Mouse (Mus musculus): ENCODE measurements around the gene Nrxn2.

Gene Nrxn2

DNA sequence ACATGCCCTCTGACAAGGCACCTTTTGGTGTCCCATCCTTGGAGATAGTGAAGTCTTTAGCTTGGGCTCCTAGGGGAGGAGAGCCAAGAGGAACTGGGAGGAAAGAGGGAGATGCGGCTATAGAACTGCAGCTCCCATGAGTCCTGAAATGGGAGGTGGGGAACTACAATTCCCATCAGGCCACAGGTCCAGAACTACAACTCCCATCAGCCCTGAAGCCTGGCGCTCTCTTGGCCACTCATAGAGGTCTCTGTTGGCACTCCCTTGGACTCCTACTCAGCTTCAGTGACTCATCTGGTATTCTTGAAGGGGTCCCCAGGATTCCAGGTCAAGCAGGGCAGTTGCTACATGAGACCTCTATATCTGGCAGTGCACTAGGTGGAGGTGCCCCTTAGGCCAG is 101.0 kb downstream of the Nrxn2 start:
- no peak for DNase-seq (ENCODE audit: low spot score)

DNA sequence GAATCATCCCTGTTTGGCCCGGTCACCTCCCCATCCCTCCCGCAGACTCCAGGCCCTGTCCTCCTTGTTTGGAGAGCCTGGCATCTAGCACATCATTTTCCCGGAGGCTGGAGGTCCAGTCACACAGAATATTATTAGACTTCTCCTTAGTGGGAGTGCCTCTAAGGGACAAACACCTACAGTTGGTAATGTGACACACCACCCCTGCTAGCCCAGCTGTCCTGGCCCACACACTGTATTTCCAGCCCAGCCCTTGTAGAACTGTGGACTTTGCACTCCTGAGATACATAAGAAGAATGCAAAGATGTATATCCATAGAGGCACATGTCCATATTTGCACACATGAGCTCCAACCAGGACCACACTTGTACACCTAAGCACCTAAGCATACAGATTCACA is 103.1 kb downstream of the Nrxn2 start:
- no peak for DNase-seq (ENCODE audit: low spot score)

DNA sequence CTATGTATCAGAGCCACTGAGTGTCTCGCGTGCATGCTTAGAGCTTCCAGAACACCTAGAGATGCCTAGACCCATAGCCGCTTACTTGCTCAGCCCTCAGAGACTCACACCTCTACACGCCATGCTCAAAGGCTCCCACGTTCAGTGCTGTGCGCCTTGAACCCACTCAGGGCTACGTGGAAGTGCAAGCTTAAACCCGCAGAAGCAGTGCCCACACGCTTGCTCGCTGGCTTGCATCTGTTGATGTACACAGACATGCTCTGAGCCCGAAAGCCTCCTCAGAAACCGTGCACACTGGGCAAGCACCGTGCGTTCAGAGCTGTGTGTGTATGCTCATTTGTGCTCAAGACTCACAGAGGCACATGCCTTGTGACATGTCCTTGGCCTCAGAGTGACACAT is 103.8 kb downstream of the Nrxn2 start:
- DNase-seq (ENCODE audit: low spot score), result no peak

DNA sequence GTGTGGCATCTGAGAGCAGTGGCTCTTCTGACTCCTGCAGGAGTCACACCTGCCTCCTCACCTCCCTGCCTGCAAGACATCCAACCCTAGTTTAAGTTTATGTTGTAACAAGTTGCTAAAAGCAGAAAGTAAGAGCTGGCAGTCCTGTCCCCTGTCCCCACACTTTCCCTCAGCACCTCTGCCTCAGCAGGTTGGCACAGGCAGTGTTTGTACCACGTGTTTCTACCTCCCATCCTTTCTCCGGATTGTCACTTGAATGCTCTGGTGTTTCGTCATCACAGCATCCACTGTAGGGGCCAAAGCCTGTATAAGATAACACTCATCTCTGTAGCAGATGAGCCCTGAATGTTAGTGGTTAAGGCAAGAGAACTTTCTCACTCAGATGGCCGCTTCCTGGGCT is 106.5 kb downstream of the Nrxn2 start:
- DNase-seq (ENCODE audit: low spot score), result no peak

DNA sequence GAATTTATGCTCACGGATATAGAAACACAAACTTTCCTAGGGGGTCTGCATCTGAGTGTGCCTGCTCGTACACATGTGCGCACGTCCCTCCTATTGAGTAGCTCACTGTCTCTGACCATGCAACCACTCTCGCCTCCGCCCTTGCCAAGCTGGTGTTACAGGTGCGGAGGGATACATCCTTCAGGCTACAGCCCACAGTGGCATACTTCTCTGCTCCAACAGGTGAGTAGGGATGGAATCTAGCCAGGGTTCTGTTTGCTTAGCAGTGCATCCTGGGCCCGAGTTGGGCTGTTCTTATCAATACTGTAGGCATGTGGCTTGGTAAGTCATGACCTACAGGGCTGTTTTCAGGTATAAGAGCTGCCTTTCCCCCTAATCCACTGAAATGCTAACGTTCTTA is 107.5 kb downstream of the Nrxn2 start:
- DNase-seq (ENCODE audit: low spot score), result no peak

DNA sequence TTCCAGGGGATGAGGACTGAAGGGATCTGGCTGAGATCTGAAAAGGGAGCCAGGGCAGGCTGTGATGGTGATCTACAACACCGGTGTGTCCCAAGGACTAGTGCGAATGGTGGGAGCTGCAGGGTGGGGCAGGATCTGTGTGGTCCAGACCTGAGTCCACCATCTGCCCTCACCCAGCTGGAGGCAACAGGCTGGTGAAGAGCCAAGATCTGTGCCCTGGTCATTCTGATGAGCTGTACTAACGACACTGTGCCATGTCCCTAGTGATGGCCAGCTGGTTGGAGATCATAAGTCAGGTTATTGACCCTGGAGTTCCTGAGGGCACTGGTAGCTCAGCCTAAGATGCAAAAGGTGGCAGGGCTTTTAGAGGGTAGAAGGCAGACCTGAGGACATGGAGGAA is 108.9 kb downstream of the Nrxn2 start:
- DNase-seq (ENCODE audit: low spot score), result no peak

DNA sequence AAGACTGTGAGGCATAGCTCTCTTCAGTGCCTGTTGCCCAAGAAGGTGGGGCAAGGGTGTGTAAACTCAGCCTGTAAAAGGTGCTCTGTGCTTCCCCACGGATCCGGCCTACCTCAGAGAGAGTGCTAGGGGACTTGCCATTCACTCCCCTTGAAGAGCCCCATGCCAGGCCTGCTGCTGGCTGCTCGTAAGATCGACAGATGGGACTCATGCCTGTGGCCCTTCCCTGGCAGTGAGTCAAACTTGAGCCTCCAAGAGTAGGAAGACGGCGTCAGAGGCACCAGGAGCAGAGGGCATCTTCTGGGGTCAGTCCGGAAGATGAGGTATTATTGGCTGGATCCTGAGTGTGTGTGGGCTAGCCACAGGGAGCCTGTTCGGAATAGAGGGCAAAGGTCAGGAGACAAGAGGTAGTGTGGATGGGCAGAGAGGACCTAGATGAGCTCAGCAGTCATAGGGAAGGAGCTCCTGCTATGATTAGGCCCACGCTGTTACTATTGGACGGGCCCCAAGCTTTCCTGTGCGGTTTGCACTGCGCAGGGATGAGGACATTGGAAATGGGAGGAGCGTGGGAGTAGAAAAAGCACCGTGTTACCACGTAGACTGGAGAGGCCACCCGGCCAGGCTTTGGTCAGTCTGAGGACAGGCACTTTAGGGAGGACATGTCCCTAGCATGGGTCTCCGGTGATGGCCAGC is 109.5 kb downstream of the Nrxn2 start:
- no peak for DNase-seq (ENCODE audit: low spot score)

DNA sequence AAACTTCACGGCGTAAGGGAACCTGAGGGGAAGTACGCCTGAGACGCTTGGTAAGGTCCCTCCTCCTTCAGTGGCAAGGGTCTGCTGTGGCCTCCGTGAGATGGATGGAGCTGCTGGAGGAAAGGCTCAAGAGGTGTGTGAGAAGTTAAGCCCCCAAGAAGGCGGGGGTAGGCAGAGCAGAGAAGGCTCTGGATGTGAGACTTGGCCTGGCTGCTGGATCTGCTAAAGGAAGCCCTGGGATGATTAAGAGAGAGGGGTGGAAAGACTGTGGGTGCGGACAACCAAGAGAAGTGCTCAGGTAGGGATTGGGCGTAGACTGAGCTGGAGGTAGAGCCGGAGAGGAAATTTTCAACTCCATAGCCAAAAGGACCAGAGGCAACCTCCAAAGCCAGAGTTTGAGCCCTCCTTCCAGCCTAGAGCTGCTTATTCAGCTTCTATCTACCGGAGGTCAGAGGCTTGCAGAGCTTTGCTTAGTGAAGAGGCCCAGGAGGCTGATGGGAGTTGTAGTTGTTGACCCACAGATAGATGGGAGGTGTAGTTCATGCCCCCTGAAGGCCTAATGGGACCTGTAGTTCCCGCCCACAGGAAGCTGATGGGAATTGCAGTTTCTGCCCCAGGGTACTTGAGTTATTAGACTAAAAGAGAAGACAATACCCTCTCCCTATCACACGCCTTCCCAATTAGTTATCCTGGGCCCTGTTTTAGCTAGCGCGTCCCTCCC is 110.9 kb downstream of the Nrxn2 start:
- no peak for DNase-seq (ENCODE audit: low spot score)

DNA sequence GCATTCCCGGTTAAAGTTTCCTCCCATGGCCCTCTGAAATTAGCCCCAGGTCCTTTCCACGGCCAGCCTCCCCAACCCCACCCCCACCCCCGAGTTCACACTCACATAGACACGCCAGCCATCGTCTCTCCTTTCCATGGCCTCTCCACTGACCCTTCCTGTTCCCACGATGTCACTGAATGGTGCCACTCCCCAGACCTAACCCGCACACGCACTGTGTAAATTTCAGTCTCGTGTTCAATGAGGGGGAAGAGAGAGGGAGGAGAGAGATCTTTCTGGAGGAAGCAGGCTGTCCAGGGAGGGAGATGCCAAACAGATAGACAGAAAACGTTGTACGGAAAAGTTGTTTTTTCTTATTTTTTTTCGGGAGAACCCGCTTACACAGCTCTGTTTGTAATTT is 111.8 kb downstream of the Nrxn2 start:
- no peak for DNase-seq (ENCODE audit: low spot score)

DNA sequence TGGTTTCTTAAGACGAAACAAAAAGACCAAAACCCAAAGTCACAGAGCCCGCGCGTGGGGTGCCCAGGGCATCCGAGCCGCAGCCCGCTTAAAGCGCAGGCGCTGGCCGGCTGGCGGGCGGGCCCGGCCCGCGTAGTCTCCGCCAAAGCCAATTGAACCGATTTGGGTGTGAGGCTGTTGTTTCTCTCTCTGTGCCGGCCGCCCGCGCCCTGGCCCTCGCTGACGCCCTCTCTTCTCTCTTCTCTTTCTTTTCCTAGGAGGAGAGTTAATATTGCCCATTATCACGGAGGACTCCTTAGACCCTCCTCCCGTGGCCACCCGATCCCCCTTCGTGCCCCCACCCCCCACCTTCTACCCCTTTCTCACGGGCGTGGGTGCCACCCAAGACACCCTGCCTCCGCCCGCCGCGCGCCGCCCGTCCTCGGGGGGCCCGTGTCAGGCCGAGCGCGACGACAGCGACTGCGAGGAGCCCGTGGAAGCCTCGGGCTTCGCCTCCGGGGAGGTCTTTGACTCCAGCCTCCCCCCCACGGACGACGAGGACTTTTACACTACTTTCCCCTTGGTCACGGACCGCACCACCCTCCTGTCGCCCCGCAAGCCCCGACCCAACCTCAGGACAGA is 112.6 kb downstream of the Nrxn2 start:
- DNase-seq (ENCODE audit: low spot score), result no peak

DNA sequence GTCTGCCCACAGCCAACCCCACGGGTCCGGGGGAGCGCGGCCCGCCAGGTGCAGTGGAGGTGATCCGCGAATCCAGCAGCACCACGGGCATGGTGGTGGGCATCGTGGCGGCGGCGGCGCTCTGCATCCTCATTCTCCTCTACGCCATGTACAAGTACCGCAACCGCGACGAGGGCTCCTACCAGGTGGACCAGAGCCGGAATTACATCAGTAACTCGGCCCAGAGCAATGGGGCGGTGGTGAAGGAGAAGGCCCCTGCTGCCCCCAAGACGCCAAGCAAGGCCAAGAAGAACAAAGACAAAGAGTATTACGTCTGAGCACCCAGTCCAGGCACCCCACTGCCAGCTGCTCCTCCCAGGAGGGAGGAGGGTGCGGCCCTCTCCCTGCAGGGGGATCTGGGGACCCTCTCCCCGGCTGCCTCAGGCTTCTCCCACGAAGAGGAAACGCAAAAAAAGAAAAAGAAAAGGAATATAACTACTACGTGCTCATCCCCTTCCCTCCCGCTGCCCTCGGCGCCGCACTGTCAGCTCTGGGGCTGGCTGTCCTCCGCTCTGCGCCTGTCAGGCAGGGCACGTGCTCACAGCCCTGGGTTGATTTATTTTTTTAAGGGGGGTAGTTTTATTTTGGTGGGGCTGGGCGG is 113.4 kb downstream of the Nrxn2 start:
- no peak for DNase-seq (ENCODE audit: low spot score)

DNA sequence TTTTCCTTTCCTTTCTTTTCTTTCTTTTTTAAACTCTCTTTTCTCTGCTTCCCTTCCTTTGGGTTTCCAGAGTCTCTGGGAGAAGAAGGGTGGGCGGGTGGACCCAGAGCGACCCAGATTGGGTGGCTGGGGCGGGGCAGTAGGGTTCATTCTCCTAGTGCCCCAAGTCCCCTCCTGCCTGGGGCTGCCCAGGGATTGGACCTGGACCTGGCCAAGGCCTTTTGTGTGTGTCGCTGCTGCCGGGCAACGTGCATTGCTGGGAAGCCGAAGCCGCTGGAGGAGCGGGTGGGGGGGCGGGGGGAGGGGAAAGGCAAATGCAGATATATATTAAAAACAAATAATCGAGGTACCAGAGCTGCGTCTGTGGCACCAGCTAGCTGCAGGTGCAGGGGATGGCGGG is 114.1 kb downstream of the Nrxn2 start:
- DNase-seq (ENCODE audit: low spot score), result no peak

DNA sequence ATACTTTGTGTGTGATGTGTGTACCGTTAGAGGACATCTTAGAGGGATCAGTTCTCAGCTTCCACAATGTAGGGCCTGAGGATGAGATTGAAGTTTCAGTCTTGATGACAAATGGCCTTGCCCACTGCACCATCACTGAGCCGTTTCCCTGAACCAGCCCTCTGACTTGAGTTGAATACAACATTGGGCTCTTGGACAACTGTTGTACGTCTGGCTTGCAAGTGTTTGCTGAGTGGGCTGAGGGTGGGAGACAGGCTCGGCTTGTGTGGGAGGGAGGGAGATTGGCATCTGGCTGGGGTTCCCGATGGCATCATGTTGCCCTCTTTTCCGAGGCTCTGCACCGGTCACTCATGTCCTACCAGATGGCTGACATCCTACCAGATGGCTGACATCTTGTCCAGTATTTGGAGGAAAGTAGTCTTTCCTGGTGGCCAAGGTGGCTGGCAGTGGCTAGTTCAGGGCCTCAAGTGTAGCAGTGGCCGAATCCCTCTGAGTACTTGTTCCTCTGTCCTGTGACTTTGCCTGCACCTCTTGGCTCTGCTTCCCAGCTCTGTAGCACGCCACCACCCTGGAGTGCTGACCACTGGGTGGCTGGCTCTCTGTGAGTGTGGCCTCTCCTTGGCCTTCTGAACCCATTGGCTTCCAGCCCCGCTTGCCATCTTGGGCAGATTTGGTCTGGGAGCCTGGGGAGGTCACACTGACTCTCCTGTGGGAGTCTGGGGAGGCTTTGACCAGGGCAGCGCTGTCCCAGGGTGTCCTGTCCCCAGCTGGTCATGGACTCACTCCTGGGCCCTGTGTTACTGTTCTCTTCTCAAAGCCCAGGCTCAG is 115.0 kb downstream of the Nrxn2 start:
- DNase-seq (ENCODE audit: low spot score), result no peak

DNA sequence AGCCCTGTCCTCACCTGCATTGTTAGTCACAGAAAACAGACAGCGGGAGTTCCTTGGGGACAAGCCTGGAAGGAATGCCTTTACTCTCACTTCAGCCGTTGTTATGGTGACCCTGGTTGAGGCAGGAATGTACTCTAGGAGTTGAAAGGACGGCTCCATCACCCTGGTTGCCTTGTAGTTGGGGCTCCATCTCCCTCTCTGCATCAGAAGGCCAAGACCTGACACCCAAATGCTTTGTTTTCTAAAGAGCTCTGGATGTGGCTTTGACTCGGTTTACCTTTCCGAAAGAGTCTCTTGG is 115.5 kb downstream of the Nrxn2 start:
- no peak for DNase-seq (ENCODE audit: low spot score)

DNA sequence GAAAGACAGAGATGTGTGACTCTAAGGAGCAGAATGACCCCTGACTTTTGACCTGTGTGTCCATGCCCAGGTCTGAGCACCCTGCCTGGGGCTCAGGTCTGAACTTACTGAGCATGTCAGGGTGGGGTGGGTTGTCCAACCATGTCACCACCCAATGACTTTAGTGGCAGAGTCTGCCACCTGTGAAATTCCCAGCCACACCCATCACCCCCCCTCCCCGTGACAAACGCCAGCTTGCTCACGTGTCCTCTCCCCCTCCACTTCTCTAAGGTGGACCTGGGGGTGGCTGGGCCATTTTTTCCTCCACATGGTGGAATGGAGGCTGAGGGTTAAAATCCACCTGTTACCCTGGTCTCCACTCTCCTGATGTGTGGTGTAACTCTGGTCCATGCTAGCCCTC is 117.7 kb downstream of the Nrxn2 start:
- DNase-seq (ENCODE audit: low spot score), result no peak

DNA sequence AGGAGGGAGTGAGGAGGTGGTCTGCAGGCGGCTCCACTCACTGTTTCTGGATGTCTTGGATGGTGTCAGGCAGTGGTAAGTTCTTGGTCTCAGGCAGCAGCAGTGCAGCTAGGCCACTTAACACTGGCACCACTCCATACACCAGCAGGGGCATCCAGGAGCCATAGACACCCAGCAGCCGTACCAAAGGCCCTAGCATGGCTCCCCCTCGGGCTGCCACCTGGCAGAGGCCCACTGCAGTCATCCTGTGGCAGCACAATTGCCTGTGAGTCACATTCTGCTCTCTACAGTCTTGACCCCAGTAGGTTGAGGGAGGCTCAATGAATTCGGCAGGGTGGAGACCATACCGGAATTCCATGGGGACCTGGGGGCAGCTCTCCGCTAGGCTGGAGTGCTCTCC is 118.2 kb downstream of the Nrxn2 start:
- no peak for DNase-seq (ENCODE audit: low spot score)

DNA sequence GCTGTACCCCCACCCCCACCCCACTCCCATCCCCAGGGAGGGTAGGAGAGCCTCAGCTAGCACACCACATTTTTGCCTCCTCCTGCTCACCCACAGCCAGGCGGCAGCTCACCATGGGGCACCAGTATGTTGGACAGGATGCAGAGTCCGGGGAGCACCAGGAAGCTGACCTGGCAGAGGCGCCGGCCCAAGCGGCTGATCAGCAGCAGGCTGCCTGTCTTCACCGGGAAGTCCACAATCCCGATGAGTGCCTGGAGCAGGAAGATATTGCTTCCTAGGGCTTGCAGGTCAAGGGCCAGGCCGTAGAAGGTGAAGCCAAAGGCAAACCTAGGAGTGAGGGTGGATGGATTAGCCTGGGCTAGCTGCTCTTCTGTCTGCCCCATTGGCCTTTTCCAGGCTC is 119.0 kb downstream of the Nrxn2 start:
- DNase-seq (ENCODE audit: low spot score), result no peak

DNA sequence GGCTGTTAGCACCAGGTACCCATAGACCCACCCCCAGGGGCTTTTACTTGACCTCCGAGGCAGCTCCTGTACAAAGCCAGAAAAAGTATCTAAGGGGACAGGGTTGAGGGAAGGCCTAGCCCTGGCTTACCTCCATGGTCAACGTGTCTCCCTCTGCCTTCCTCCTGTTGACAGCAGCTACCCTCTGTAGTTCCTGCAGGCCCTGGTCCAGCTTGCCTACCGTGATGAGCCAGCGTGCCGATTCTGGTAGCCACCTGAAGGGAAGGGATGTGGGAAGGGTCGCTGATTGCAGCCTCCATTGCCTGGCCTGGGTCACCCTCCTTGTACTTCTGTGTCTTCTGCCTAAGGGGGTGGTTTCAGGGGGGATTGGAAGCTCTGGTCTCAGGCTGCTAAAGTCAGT is 120.0 kb downstream of the Nrxn2 start:
- DNase-seq (ENCODE audit: low spot score), result no peak

DNA sequence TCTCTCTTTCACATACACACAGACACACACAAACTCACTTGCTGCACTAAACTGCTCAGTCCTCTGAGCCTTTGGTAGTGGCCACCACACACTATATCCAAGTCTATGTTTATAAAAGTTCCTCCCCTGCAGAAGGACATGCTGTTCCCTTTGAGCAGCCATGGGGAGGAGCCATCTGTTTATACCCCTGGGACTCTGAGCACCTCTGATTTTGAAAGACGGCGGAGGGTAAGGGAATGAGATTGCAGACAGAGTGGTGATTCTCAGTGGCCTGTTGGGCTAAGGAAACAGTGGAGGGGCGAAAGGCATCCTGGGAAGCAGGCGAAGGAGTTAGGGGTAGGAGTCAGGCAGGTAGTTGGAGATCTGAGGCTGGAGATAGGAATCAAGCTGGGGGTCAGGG is 121.1 kb downstream of the Nrxn2 start:
- no peak for DNase-seq (ENCODE audit: low spot score)

DNA sequence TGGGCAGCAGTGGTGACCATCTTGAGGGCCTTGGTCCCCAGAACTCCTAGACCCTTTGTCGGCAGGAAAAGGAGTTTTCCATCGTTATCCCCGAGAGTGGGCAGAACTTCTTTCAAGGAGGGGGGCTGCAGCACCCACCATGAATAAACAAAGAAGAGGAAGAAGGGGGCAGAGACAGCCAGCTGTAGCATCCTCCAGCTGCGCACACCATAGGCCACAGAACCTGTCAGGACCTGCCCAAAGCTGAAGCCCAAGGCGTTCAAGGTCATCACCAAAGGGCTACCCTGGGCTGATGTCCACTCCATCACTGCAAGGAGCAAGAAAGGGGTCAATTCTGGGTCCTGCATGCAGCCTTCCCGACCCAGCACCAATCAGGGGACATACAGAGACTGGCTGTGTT is 121.7 kb downstream of the Nrxn2 start:
- DNase-seq (ENCODE audit: low spot score), result no peak

DNA sequence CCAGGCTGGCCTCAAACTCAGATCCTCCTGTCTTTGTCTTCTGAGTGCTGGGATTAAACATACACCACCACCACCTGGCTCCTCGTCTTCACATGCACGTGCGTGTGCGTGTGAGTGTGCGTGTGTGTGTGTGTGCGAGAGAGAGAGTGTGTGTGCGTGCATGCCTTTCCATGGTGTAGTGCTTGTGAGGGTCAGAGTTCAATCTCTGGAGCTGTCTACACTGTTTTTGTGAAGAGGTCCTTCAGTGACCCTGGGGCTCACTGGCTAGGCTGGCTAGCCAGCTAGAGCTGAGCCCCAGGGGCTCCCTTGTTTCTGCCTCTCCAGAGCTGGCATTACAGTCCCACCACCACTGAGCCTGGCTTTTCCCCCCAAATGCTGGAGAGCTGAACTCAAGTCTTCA is 123.0 kb downstream of the Nrxn2 start:
- DNase-seq (ENCODE audit: low spot score), result no peak

DNA sequence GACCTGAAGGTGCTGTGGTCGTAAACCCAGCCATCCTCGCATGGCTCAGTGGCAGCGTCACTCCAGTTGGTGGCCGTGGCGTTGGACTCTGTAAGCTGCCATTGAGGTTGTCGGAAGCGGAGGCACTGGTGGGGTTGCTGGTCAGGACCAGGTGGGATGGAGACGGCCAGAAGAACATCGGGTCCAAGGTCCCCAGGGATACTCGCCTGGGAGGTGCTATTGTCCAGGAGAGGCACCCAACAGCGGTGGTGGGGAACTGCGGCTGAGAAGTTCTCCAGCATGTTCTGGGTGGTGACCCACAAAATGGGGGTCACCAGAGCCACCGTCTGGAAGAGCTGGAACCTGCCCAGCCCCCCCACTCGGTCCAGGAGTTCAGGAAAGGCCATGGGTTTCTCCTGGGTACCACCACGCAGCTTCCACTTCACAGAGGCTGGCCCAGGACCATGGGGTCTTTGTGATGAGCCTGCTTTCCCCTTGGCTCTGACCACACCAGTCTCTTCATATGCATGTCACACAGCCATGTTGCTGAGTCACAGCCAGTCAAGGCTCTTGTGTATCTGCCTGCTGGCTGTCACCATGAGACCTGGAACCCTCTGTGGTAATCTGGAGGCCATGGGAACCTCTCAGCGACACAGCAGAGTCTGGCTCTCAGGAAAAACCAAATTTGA is 124.0 kb downstream of the Nrxn2 start, which contains the start of gene Slc22a12:
Slc22a12 (minus strand) TSS at position 666 of the 668 bp plus-strand sequence.
- no peak for DNase-seq (ENCODE audit: low spot score)

Measured in ovary, postnatal 14 days (tissue).